Mouse (Mus musculus): ENCODE measurements around the gene Sipa1l3. TPM values are rescaled to one million over a fixed set of nuclear protein-coding genes. Genes with fewer than 3 reads are reported as not detected.

The Sipa1l3 gene
- polyA plus RNA-seq, 1 experiment from 2014 or later, result 9.7 TPM

DNA sequence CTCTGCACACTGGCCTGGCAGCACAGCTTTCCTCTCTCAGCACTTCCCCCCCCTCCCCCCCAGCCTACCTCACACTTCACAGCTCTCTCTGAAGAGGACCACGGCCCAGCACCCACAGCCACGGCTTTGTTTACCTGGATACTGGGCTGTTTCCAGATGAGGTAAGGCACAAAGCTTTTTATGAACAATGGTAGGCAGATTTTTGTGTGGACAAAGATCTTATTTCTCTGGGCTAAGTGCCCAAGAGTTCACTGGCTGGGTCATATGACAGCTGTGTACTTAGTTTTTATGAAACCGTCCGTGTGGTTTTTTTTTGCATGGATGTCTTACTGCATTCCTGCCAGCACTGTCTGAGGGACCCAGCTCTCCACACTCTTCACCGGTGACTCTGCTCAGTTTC lies 93.8 kb downstream of the Sipa1l3 start:
- Histone ChIP-seq H3K27ac (replicated peaks) (peak overlapping the region; percentile 61; the same call in 1 of the 2 replicates), H3K27me3 (ENCODE audit: control insufficient read depth, insufficient read depth, low read length) (no peaks in the 10 kb centered on the region), H3K4me2 (replicated peaks; ENCODE audit: low read depth) (no peak overlapping the region), H3K4me1 (replicated peaks; ENCODE audit: control insufficient read depth, insufficient read depth) (peaks cover 16% of the 10 kb centered on the region), H3K4me3 (ENCODE audit: low read depth, low read length) (no peak overlapping the region), H3K9ac (ENCODE audit: low read length) (no peak overlapping the region), H3K36me3 (ENCODE audit: control insufficient read depth, insufficient read depth, low read length) (no peaks in the 10 kb centered on the region), H3K9me3 (ENCODE audit: control insufficient read depth, low read length) (no peaks in the 10 kb centered on the region)
- WGBS, result 9% methylated on average over 5 of the region's 5 CpGs
- DNase-seq (ENCODE audit: low spot score) (peak; percentile 59), ATAC-seq (ENCODE audit: low FRiP score, low TSS enrichment) (peak; percentile 73)
- TF ChIP-seq CTCF (IDR thresholded peaks at IDR 0.05; ENCODE audit: low read depth) (peak; percentile 49), EP300 (optimal IDR thresholded peaks at IDR 0.05) (no peak)

DNA sequence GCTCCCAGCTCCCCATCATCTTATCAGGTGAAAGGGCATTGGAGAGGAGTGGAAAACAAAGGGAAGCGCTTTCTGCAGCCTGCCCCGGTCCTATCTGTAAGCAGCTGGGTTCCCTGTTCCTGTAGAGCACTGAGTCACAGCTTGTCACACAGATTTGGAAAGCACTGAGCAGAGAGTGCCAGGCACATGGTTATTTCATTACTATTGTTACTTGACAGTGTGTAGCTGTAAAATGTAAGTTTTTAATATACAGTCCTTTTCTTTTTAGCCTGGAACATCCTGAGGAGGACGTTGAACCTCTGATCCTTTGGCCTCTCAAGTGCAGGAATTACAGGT lies 96.6 kb downstream of the Sipa1l3 start:
- Histone ChIP-seq H3K27me3 (ENCODE audit: control insufficient read depth, insufficient read depth, low read length) (no peaks in the 10 kb centered on the region), H3K9ac (ENCODE audit: low read length) (no peak overlapping the region), H3K36me3 (ENCODE audit: control insufficient read depth, insufficient read depth, low read length) (no peaks in the 10 kb centered on the region), H3K4me2 (replicated peaks; ENCODE audit: low read depth) (no peak overlapping the region), H3K9me3 (ENCODE audit: control insufficient read depth, low read length) (no peaks in the 10 kb centered on the region), H3K27ac (replicated peaks) (no peak overlapping the region), H3K4me3 (ENCODE audit: low read depth, low read length) (no peak overlapping the region), H3K4me1 (replicated peaks; ENCODE audit: control insufficient read depth, insufficient read depth) (peaks cover 18% of the 10 kb centered on the region)
- 41% methylated on average over 3 of the region's 3 CpGs for whole genome bisulfite sequencing
- ATAC-seq (ENCODE audit: low FRiP score, low TSS enrichment) (no peak), DNase-seq (ENCODE audit: low spot score) (no peak)
- TF ChIP-seq EP300 (optimal IDR thresholded peaks at IDR 0.05) (no peak), CTCF (IDR thresholded peaks at IDR 0.05; ENCODE audit: low read depth) (no peak)

DNA sequence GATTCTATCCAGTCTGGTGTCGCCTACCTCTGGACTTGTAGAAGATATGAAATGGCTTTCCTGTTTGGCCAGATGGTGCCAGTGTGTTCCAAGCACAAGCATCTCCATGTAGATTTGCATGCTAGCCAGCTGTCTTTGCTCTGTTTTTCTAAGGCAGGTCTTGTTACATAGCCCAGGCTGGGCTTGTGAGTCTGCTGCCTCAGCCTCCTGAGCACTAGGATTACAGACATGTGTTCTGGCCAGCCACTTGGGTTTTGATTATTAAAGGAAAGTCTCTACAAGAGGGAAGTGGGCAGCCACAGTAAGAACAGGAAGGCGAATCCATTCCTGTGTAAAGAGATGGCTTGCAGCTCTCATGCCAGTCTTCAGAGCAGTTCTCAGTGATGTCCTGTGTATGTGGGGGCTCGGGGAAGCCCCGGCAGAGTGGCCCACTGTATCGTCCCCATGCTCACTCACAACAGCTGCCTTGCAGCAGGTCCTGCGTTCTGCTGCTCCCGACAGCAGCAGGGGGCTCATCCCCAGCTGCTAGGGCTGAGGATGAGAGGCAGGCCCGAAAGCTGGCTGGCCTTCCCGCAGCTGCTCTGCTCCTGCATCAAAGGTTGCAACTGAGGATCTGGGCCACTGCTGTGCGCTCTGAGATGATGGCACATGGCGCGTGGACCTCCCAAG lies 97.1 kb downstream of the Sipa1l3 start:
- H3K4me2 ChIP-seq (replicated peaks; ENCODE audit: low read depth), result no peak overlapping the region
- no peak overlapping the region for H3K27ac ChIP-seq (replicated peaks)
- no peaks in the 10 kb centered on the region for H3K36me3 ChIP-seq (ENCODE audit: control insufficient read depth, insufficient read depth, low read length)
- no peak for TF ChIP-seq CTCF (IDR thresholded peaks at IDR 0.05; ENCODE audit: low read depth)
- TF ChIP-seq EP300 (optimal IDR thresholded peaks at IDR 0.05), result no peak
- DNase-seq (ENCODE audit: low spot score) (no peak), ATAC-seq (ENCODE audit: low FRiP score, low TSS enrichment) (no peak)
- H3K4me1 ChIP-seq (replicated peaks; ENCODE audit: control insufficient read depth, insufficient read depth), result peaks cover 18% of the 10 kb centered on the region
- H3K9ac ChIP-seq (ENCODE audit: low read length), result no peak overlapping the region
- no peaks in the 10 kb centered on the region for H3K27me3 ChIP-seq (ENCODE audit: control insufficient read depth, insufficient read depth, low read length)
- 67% methylated on average over 12 of the region's 12 CpGs for WGBS
- H3K9me3 ChIP-seq (ENCODE audit: control insufficient read depth, low read length), result no peaks in the 10 kb centered on the region
- no peak overlapping the region for H3K4me3 ChIP-seq (ENCODE audit: low read depth, low read length)

DNA sequence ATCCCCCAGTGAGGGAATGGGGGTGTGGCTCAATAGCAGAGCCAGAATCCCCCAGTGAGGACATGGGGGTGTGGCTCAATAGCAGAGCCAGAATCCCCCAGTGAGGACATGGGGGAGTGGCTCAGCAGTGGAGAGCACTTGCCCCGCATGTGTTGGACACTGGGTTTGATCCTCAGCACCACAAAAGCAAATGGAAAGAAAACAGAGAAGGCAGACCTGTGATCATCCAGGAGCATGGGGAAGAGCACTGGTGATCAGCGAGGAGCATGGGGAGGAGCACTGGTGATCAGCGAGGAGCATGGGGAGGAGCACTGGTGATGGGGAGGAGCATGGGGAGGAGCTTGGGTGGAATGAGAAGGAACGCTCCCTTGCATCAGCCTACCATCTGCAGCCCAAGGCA lies 98.6 kb downstream of the Sipa1l3 start:
- WGBS, result 54% methylated on average over 4 of the region's 4 CpGs
- H3K4me1 ChIP-seq (replicated peaks; ENCODE audit: control insufficient read depth, insufficient read depth), result peaks cover 8% of the 10 kb centered on the region; the same call in 1 of the 2 replicates
- no peak for ATAC-seq (ENCODE audit: low FRiP score, low TSS enrichment)

DNA sequence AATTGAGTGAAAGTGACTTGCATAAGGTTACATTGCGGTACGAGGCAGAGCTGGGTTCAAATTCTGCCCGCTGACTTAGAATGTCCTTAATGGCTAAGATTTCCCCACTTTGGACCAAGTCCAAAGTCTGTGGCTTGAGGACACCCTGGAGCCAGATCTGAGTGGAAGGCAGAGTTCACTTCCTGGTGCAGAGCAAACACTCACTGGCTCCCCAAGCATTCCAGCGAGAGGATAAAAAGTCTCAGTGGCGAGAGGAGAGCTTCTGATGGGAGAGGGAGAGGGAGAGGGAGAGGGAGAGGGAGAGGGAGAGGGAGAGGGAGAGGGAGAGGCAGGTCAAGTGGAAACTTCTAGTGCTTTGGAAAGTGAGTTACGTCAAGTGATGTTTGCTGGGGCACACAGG lies 100.2 kb downstream of the Sipa1l3 start:
- H3K4me1 ChIP-seq (replicated peaks; ENCODE audit: control insufficient read depth, insufficient read depth), result peaks cover 2% of the 10 kb centered on the region; the same call in 1 of the 2 replicates
- no peak overlapping the region for H3K9ac ChIP-seq (ENCODE audit: low read length)
- H3K4me3 ChIP-seq (ENCODE audit: low read depth, low read length), result no peak overlapping the region
- no peaks in the 10 kb centered on the region for H3K27me3 ChIP-seq (ENCODE audit: control insufficient read depth, insufficient read depth, low read length)
- TF ChIP-seq EP300 (optimal IDR thresholded peaks at IDR 0.05), result no peak
- no peak for TF ChIP-seq CTCF (IDR thresholded peaks at IDR 0.05; ENCODE audit: low read depth)
- H3K36me3 ChIP-seq (ENCODE audit: control insufficient read depth, insufficient read depth, low read length), result no peaks in the 10 kb centered on the region
- H3K27ac ChIP-seq (replicated peaks), result peak overlapping the region; percentile 24; the same call in 1 of the 2 replicates
- ATAC-seq (ENCODE audit: low FRiP score, low TSS enrichment) (peak; percentile 81), DNase-seq (ENCODE audit: low spot score) (peak; percentile 66)
- no peak overlapping the region for H3K4me2 ChIP-seq (replicated peaks; ENCODE audit: low read depth)
- no peaks in the 10 kb centered on the region for H3K9me3 ChIP-seq (ENCODE audit: control insufficient read depth, low read length)
- WGBS, result 42% methylated on average over 6 of the region's 6 CpGs

More for the DNA sequence above, 98.6 kb downstream of the Sipa1l3 start:
- no peak for DNase-seq (ENCODE audit: low spot score)
- H3K4me2 ChIP-seq (replicated peaks; ENCODE audit: low read depth), result no peak overlapping the region
- no peaks in the 10 kb centered on the region for H3K27me3 ChIP-seq (ENCODE audit: control insufficient read depth, insufficient read depth, low read length)
- H3K9me3 ChIP-seq (ENCODE audit: control insufficient read depth, low read length), result no peaks in the 10 kb centered on the region
- H3K4me3 ChIP-seq (ENCODE audit: low read depth, low read length), result no peak overlapping the region
- no peaks in the 10 kb centered on the region for H3K36me3 ChIP-seq (ENCODE audit: control insufficient read depth, insufficient read depth, low read length)
- H3K27ac ChIP-seq (replicated peaks), result no peak overlapping the region
- TF ChIP-seq EP300 (optimal IDR thresholded peaks at IDR 0.05) (no peak), CTCF (IDR thresholded peaks at IDR 0.05; ENCODE audit: low read depth) (no peak)
- no peak overlapping the region for H3K9ac ChIP-seq (ENCODE audit: low read length)

DNA sequence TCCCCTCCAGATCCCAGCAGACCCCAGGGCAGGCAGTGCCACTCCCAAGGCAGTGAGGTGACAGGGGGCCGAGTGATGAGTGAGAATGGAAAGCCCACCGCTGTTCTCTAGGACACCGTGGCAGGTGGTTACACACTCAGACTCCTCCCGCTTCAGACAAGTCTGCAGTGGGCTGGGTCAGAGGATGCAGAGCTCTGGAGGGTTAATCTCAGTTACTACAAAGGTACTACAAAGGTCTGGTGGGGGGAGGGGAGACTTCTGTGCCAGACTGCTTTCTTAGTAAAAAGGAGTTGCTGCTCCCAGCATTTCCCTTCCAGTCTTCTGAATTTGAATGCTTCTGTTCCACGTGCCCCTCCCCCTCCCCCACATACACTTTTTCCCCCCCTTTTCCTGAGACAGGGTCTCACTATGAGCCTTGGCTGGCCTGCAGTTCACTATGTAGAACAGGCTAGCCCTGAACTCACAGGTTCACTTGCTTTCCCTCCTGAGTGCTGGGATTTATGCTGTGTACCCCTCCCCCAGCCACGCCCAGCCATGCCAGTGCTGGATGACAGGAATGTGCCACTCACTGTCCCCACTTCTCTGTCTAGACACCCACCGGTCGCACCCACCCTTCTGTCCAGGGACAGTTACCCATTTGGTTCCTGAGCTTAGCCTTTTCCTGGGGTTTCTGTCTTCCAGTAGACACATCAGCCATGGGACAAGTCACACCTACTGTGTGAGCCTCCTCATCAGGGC lies 100.9 kb downstream of the Sipa1l3 start:
- H3K36me3 ChIP-seq (ENCODE audit: control insufficient read depth, insufficient read depth, low read length), result no peaks in the 10 kb centered on the region
- 0 out of 2 replicates have a peak, but pooled peaks have one; percentile 1 for ATAC-seq (ENCODE audit: low FRiP score, low TSS enrichment)
- H3K4me2 ChIP-seq (replicated peaks; ENCODE audit: low read depth), result no peak overlapping the region
- H3K4me3 ChIP-seq (ENCODE audit: low read depth, low read length), result no peak overlapping the region
- 46% methylated on average over 8 of the region's 8 CpGs for WGBS
- no peaks in the 10 kb centered on the region for H3K9me3 ChIP-seq (ENCODE audit: control insufficient read depth, low read length)
- no peak overlapping the region; the same call in 1 of the 2 replicates for H3K27ac ChIP-seq (replicated peaks)
- DNase-seq (ENCODE audit: low spot score), result no peak
- H3K9ac ChIP-seq (ENCODE audit: low read length), result no peak overlapping the region
- TF ChIP-seq EP300 (optimal IDR thresholded peaks at IDR 0.05), result no peak
- no peak for TF ChIP-seq CTCF (IDR thresholded peaks at IDR 0.05; ENCODE audit: low read depth)
- no peaks in the 10 kb centered on the region for H3K27me3 ChIP-seq (ENCODE audit: control insufficient read depth, insufficient read depth, low read length)
- H3K4me1 ChIP-seq (replicated peaks; ENCODE audit: control insufficient read depth, insufficient read depth), result peaks cover 2% of the 10 kb centered on the region; the same call in 1 of the 2 replicates

All from stomach, postnatal 0 days (tissue).